Mouse (Mus musculus) right cerebral cortex, adult 2 months (tissue): ENCODE results near the gene Rad50.

Source experiments
- DNase-seq, 2 experiments: peaks; one replicate each; pipeline ENCODE4 v3.0.0; 2021 to 2022; ENCODE audit warnings: low spot score in 2 of 2

Gene Rad50

DNA sequence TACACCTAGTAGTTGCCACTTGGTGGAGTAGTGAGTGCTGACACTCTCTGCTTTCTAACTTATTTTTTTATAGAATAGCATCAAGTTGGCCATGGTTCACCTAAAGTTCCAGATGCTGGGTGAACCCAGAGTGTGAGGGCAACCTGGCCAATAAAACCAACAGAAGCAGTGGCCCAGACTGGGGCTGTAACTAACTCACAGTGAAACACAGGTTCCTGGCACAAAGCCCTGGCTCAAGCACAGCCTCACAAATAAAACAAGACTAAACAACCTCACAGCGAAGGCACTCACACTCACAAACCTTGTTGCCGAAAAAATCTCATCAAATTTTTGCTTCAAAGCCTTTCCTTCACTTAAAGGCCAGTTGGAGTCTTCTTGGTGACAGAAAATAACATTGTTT is 8.6 kb downstream of the Rad50 start:
- no peak for DNase-seq

DNA sequence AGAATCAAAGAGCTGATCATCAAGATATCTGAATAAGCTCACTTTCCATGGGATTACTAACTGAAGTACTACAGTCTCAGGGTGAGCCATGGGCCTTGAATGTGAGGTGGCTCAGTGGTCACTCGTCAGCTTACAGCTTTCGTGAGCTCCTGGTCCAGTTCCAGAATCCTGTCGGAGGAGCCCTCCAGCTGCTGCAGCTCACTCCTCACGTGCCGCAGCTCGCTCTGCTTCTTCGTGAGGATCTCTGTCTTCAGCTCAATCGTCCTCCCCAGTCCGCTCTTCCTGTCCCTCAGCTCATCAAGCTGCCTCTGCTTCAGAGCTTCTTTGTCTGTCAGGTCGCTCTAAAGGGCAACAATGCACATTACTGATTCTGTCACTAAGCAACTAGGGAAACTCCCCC is 15.1 kb downstream of the Rad50 start:
- DNase-seq: peak in 1 of 2 experiments; percentile 4

DNA sequence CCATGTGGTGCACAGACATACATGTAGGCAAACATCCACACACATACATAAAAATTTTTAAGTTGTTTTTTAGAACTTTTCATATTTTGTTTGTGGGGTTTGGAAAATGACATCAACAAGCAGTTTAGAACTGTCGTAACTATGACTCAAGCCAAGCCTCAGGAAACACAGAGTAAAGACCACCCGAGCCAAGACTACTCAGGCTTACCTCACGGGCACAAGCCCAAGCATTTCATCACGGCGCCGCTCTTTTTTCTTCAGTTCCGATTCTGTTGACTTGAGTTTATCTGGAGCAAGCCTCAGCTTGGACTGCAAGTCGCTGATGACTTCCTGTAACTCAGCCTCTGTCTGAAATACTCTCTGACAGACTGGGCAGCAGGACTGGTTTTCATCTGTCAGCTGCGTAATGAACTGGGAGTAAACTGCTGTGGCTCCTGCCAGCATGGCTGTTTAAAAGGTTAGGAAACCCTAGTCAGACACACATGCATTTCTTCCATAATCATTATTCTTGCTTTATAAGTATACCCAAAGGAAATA is 24.1 kb downstream of the Rad50 start:
- no peak for DNase-seq

DNA sequence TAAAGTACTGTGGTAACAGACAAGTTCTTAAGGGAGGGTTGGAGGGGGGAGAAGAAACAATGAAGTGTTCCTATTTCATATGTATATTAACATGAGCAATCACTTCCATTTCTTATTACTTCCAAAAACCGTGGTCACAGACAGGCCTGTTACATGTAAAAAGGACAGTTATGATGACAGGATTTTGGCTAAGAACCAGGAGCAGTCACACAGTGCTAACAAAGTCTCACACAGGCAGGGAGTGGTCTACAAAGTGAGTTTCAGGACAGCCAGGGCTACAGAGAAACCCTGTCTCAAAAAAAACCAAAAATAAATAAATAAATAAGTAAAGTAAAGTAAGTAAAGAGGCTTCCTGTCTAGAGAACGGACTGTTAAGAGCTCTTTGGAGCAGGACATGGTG is 24.9 kb downstream of the Rad50 start:
- no peak for DNase-seq

DNA sequence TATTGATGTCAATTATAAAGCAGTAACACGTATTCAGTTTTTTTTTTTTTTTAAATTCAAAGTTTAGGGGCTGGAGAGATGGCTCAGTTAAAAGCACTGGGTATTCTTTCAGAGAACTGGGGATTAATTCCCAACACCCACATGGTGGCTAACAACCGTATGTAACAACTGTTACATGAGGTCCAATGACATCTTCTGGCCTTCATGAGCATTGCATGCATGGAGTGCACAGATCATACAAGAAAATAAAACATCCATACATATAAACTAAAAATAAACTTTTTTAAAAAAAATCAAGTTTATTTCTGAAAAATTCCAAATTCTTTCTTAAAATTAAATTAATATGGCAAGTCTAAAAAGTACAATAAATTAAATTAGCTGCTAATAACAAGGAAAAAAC is 25.4 kb downstream of the Rad50 start:
- no peak for DNase-seq

DNA sequence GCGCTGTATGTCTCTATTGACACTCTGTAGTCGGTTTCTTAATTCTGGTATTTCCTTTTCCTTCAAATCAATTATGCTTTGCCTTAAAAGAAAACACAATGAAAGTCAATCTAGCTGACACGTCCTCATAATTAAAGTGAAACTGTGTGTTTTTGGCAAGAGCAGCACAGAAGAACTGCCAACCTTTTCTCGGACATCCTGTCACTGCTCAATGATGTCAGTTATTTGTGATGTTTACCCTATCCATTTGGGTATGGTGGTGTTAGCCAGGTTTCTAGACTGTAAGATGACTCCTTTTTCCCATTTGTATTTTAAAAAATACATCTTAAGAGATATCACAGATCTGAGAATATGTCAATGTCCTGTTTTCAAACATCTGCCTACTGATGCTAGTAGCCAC is 27.0 kb downstream of the Rad50 start:
- DNase-seq: no peak

DNA sequence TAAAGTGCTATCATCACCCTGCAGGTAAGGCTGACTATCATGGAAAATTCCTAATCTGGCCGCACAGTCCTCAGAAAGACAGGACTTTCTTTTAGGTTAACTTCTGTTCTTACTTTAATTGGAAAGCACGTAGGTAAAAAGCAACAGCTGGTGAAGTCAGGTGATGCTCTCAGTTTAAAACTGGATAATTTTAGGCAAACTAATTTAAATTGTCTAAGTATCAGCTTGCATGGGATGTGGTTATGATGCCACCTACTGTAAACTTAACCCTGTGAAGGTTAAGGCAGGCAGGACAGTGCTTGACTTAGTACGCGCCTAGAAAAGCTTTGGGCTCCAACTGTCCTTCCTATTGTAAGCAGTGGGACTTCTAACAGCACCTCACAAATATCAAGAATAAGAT is 35.7 kb downstream of the Rad50 start:
- no peak for DNase-seq

DNA sequence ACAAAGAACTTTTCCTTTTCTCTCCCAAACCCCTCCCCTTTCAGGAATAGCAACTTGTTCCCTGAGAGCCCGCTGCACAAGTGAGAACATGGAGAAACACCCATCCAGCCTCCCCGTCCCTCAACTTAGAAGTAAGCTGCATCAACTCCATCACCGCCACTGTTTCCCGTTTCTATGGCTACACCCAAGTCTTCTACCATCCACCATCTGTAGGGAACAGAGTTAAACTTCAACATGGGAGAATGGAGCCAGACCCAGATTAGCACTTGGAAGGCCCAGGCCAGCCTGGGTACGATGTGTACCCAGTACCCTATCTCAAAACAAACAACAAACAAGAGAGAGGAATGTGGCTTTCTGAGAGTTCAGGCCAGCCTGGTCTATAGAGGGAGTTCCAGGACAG is 43.0 kb downstream of the Rad50 start:
- no peak for DNase-seq

DNA sequence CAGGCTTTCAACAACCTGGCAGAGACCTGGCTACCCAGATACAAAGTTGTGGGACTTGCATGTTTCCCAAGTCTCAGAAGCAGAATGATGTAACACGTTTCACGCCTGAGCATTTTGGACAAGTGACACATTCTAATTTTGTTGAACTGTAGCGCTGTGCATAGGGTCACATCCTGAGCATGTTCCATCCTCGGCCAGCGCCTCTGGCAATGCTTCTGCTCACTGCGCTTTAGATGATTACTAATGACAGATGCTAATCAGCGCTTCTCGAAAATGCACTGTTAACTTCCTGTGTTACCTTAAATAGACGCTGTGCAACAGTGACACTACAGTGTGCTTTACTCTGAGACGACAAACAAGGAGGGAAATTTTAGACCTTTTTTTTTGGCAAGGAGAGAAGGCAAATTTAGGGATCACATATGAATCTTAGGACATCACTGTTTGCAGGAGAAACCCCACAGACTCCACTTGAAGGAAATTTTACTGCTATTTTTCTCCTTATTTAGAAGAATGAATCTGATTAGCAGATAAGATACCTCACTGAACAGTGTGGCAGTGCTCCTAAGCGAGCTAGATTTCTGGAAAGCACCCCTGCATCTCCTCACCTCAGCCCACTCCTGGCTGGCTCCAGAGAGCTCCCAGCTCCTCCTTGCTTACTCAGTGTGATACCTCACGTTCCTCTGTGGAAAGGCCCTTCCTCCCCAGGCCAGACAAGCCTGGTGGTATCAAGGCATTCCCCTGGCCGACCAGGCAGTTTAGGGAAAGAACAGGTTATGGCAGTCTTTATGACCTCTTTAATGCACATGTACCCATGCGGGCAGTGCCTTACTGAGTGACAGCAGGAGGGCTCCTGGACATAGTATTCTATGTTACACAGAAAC is 44.1 kb downstream of the Rad50 start:
- peak; percentile 51 to 57 for DNase-seq

DNA sequence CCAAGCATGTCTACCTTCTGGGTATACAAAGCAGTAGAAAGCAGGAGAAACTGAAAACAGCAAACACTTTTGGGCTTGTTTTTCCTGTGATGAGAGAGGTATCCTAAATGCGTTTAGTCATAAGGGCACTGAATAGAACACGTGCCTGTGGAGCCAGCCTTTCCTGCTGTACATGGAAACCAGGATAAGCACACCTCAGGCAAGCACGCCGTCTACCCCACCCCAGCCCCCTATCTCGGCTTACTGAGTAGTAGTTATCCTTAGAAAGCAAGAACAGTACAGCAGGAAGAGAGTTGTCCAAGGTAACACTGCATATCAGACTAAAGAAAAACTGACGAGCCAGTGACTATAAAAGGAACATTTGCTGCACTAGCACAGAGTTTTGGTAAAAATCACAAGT is 49.3 kb downstream of the Rad50 start:
- no peak for DNase-seq

DNA sequence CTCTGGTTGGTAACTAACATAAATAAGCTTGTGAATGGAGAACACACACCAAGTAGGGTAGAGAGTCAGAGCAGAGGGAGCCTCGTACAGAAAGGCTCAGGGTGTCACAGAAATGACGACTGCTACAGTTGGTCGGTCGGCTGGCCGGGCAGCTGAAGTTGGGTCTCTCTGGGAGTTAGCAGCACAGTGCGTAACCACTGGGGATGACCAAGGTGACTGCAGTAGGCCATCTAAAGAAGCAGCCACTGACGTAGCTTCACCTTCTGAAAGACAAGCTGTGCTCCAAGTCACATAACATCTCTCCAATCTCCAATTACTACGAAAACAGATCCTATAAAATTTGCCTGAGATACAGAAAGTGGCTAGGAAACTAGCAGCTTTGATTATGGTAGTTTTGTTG is 49.7 kb downstream of the Rad50 start:
- DNase-seq: no peak

DNA sequence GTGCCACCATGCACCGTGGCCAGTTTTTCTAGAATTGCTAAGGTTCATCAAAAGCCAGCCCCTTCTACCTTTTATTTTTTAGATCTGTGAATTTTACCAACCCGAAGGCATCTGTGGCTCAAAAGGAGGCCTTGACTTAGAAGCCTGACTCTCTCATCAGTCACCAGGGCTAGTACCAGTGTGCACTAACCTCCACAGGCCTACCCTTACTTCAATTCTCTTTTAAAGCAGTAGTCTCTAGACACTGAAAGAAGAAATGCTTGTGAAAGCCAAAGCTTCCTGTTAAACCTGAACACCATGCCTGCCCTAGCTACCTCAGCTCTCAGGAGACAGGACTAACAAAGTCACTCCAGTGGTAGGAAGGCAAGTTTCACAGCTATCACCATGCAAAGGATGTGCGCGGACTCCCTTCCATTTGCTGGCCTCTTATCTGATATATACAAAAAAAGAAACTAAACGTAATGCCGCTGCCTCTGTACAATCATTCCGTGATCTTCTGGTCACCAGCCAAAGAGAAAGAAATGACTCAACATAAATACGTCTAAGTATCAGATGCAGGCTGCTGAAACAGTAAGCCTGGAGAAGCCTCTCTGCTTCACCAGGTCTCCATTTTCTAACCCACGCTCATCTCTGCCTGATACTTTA is 50.4 kb downstream of the Rad50 start:
- DNase-seq: no peak

DNA sequence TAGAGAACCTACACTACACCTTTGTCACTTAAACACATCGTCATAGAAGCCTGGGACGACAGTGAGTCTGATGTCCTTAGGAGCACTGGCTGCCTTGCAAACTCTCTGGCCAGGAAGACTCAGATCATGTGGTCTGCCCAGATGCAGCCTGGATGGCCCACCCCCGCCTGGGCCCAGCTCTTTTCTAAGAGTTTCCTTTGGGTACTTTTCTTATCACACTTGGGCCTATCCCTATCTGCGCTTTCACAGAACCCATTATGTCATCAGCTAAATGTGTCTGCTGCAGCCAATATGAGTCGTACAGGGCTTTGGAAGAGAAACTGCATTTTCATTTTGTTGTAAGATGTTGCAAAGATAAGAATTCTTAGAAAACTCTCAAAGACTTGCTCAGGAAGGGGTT is 52.1 kb downstream of the Rad50 start:
- DNase-seq: no peak

DNA sequence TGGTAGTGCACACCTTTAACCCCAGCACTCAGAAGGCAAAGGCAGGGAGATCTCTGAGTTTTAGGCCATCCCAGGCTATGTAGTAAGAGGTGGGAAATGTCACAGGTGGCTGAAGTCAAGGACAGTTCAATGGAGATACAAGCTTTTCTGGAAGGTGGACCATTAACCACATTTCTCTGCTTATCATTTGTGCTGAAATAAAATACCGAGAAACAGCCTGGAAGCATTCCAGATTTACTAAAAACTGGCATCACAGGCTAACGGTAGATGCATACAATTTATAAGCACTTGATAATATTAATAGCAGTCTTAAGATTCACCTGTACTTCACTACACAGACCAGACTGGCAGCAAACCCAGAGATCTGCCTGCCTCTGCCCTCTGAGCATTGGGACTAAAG is 54.7 kb downstream of the Rad50 start:
- no peak for DNase-seq

DNA sequence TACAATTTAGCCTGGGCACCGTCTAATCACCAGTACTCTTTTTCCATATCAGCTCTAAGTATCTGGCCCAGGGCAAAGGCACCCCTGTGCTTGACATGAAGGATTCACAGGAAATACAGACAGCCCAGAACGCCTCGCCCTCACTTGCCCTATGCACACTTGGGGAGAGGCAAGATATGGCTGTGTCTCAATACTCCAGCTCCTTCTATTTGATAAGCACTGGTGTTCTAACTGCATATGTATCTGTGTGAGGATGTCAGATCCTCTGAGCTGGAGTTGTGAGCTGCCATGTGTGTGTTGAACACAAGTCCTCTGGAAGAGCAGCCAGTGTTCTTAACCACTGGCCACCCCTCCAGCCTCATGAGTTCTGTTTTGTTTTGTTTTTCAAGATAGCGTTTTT is 55.7 kb downstream of the Rad50 start:
- DNase-seq: no peak

DNA sequence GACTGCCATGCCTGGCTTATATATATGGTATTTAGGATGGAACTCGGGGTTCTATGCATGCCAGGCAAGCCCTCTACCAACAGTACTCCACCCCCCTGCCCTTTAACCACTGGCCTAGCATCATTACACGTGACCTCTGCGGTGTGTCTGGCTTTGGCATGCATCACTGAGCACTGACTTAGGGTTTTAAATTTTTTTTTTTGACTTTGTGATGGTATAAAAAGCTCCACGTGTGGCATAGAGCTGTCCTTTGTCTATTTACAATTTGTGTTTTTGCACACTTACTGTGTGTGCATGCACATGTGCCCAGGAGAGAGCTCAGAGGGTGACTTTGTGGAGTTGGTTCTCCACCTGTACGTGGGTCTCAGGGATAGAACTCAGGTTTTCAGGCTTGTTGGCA is 63.1 kb downstream of the Rad50 start:
- no peak for DNase-seq

DNA sequence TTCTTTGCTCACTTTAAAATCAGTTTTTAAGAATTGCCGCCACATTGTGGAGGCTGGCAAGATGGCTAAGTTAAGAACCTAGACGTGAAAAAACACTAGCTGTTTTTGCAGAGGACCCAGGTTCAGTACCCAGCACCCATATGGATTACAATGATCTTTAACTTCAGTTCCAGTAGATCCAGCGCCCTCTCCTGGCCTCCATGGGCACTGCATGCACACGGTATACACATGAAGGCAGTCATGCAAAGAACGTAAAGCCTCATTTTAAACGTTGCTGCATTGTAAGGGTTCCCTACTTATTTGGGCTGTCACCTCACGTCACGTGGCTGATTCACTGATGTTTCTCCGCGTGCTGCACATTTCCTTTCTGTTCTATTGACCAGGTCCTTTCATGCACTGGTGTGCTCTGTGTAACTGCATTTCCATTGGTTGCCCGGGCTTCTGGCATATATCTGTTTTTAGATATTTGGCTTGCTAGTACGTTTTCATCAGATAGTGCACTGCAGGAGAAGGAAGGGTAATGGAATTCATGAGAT is 64.3 kb downstream of the Rad50 start:
- DNase-seq: no peak

DNA sequence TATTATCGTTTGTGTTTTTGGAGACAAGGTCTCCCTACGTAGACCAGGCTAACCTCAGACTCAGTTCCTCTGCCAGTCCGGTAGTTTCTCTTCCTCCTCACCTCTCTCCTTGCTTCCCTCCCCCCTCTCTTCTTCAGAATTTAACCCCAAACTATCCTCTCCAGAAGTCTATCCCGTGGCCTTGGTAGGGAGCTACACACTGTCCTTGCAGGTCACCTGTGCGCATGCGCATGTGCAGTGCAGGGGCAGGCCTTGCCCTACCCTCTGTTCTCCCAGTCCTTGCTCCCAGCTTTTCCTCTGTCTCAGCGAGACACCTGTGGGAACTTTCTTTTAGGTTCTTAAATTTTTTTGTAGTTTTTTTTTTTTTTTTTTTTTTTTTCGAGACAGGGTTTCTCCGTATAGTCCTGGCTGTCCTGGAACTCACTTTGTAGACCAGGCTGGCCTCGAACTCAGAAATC is 69.3 kb downstream of the Rad50 start:
- no peak for DNase-seq

DNA sequence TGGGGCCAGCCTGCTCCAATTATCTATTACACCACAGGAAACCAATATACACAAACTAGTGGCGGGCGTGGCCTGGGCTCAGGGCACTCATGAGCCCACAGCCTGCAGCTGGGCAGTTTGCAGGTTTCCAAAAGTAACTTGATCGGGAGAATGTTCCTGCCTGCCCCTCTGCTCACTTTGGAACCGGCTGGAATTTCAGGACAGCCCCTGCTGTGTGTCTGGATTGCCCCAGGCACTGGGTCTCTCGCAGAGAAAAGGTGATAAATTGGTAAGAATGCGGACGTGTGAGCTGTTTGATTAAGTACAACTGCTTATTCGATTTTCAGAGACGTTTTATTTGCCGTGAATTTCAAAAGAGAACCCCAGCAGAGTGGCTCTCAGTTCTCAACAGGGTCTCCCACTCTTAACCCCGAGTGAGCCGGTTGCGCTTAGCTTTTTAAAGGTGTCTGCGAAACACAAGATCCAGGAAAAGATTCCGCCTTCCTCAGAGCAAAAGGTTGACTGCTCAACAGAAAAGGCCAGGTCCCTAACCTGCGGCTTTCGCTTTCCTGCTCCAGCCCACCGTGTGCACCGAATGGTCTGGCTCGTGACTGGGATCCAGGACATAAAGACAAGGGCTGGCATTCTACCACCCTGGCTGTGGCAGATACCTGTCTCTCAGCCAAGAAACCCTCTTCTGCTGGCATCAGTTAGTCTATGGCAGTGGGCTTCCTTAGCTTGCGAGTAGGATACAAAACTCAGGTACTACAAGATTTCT is 69.9 kb downstream of the Rad50 start:
- no peak for DNase-seq

DNA sequence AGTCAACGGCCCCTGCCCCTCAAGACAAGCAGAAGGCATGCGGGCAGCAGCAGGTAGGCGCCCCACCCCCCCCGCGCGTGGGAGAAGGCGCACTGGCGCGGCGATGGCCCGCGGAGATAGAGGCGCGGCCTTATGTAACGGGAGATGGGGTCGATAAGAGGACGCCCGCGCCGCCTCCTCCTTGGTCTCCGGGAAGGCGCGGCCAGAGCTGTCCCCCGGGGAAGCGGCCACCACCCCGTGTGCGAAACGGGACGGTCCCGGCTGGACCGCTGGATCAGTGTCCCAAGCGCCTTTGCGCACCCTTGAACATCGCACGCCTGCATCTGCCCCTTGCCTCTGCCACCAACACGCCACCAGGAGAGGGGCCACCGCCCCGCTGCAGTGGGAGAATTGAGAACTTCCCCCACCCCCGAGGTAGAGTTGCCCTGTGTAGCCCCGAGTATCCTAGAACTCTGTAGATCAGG is 70.9 kb downstream of the Rad50 start:
- DNase-seq: peak; percentile 25 to 38

DNA sequence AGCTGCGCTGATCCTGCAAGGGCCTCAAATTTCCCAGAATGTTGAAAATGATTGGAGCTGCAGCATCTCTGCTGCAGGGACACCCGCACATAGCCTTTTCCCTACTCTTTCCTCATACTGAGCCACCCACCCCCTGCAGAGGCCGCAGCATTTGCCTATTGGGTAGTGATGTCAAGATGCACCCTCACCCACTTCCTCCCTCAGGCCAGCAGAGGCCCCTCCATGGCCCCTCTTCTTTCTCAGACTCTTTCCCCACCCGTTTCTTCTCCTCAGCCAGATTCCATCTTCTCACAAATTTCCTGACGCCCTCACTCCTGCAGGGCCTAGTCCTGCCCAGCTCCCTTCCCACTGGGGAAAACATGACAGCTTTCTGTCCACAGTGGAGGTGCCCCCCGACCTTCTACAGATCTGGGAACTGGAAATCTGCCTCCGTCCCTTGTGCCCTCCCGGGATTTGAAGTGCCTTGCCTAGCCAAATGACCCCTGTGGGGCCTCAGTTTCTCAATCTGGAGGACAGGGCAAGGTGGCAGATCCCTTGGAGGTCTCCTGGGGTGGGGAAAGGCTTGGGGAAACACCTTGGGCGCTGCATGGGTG is 71.4 kb downstream of the Rad50 start:
- peak in 1 of 2 experiments; percentile 10 for DNase-seq

DNA sequence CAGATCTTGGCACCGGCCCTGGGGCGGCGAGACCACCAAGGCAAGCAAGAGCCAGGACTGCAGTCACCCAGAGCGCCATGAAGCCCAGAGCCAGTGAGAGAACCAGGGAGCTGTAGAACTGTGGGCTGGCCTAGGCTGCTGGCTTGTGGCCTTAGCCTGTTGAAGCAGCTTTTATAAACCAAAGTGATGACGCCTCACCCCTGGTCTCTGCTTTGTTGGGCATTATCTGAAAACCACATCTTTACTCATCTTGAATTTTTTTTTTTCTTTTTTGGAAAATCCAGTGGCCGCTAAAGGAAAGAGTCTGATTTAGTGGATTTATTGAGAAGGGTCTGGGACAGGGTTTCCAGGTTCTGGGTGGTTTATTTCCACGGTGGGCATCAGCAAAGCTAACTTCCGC is 72.6 kb downstream of the Rad50 start, which contains the start of gene Il13:
Gene Il13 (minus strand): TSS at position 147 of the 400 bp plus-strand sequence.
- no peak for DNase-seq
